Mouse (Mus musculus) hindbrain, embryonic 14.5 days (tissue): Measurements from ENCODE around the gene Icmt. TPM values are rescaled to one million over a fixed set of nuclear protein-coding genes. Genes with fewer than 3 reads are reported as not detected.

Experiments used
- ATAC-seq: fragments of 200-750 bp; cut with Nextera tagmentation; 2 replicates; pipeline ENCODE4 v1.8.0; 2017; ENCODE audit warnings: moderate number of reproducible peaks, mild to moderate bottlenecking, moderate TSS enrichment, moderate library complexity; ENCODE audit not compliant: low FRiP score
- DNase-seq: peaks from one replicate; pipeline ENCODE4 v3.0.0-alpha.2; 2015; ENCODE audit warnings: low spot score
- H3K27ac ChIP-seq: fragments of 300-500 bp; sonication (generic); 2 replicates; pipeline ENCODE4 v1.5.1; 2014; ENCODE audit warnings: mild to moderate bottlenecking, moderate library complexity
- H3K27me3 ChIP-seq: fragments of 300-500 bp; sonication (generic); 2 replicates; pipeline ENCODE4 v1.6.1; 2014; ENCODE audit warnings: mild to moderate bottlenecking, low read length, mixed read lengths; ENCODE audit not compliant: control insufficient read depth, insufficient read depth
- H3K36me3 ChIP-seq: fragments of 300-500 bp; sonication (generic); replicated peaks from 2 replicates; pipeline ENCODE4 v1.6.1; 2014; ENCODE audit not compliant: control insufficient read depth, insufficient read depth
- H3K4me1 ChIP-seq: fragments of 300-500 bp; sonication (generic); replicated peaks from 2 replicates; pipeline ENCODE4 v1.6.1; 2014; ENCODE audit warnings: antibody characterized with exemption, low read length, mixed read lengths; ENCODE audit not compliant: control insufficient read depth, insufficient read depth
- H3K4me2 ChIP-seq: fragments of 300-500 bp; sonication (generic); replicated peaks from 2 replicates; pipeline ENCODE4 v1.6.1; 2014; ENCODE audit warnings: mild to moderate bottlenecking, moderate library complexity
- H3K4me3 ChIP-seq: fragments of 300-500 bp; sonication (generic); replicated peaks from 2 replicates; pipeline ENCODE4 v1.5.1; 2014; ENCODE audit warnings: mild to moderate bottlenecking, low read length
- H3K9ac ChIP-seq: fragments of 300-500 bp; sonication (generic); 2 replicates; pipeline ENCODE4 v1.6.1; 2014
- H3K9me3 ChIP-seq: fragments of 300-500 bp; sonication (generic); 2 replicates; pipeline ENCODE4 v1.6.1; 2016; ENCODE audit warnings: low read length; ENCODE audit not compliant: control insufficient read depth
- WGBS: fragments of 180-500 bp; shearing (Covaris S2); extraction: QIAGEN DNeasy Blood & Tissue Kit; methylation state at CpG from one replicate; pipeline ENCODE4 v1.1.7; 2014; 5-methylcytosine and 5-hydroxymethylcytosine counted together
- polyA plus RNA-seq: library from polyadenylated mRNA; unstranded; fragments of >200 nt; fragmentation: Nextera tagmentation; extraction: Ambion mirVana; gene quantifications from 2 replicates; pipeline ENCODE4 v1.2.1, GENCODE M21; 2014

Gene Icmt
- polyA plus RNA-seq, 1 experiment from 2014 or later, result 20.6 TPM

GRCm38 (mm10) chr4:152283186-152283950 lies 13.7 kb upstream of the Icmt start:
- peak overlapping the region; percentile 12; the same call in 1 of the 2 replicates for H3K9ac ChIP-seq
- H3K27me3 ChIP-seq, result peaks cover 99% of the 10 kb centered on the region
- peaks cover 18% of the 10 kb centered on the region for H3K4me1 ChIP-seq
- DNase-seq (peak; percentile 80), ATAC-seq (peak; percentile 79)
- peaks cover 15% of the 10 kb centered on the region; the same call in 1 of the 2 replicates for H3K36me3 ChIP-seq
- 6% methylated on average over 62 of the region's 70 CpGs for WGBS
- H3K4me2 ChIP-seq, result peak overlapping the region; percentile 52
- peak overlapping the region; percentile 31 for H3K4me3 ChIP-seq
- H3K27ac ChIP-seq, result no peak overlapping the region
- H3K9me3 ChIP-seq, result no peaks in the 10 kb centered on the region

GRCm38 (mm10) chr4:152285505-152285904 lies 11.5 kb upstream of the Icmt start:
- Histone ChIP-seq H3K27me3 (peaks cover 95% of the 10 kb centered on the region), H3K4me3 (no peak overlapping the region), H3K27ac (no peak overlapping the region), H3K4me2 (no peak overlapping the region), H3K36me3 (peaks cover 4% of the 10 kb centered on the region; the same call in 1 of the 2 replicates), H3K9ac (no peak overlapping the region), H3K4me1 (peaks cover 26% of the 10 kb centered on the region), H3K9me3 (no peaks in the 10 kb centered on the region)
- ATAC-seq, result no peak
- 2% methylated on average over 10 of the region's 10 CpGs for WGBS
- DNase-seq, result peak; percentile 78

GRCm38 (mm10) chr4:152286183-152286582 lies 10.8 kb upstream of the Icmt start:
- Histone ChIP-seq H3K27me3 (peaks cover 95% of the 10 kb centered on the region), H3K36me3 (no peaks in the 10 kb centered on the region), H3K4me2 (peak overlapping the region; percentile 70), H3K4me3 (peak overlapping the region; percentile 35), H3K9ac (peak overlapping the region; percentile 62), H3K4me1 (peaks cover 33% of the 10 kb centered on the region), H3K27ac (no peak overlapping the region), H3K9me3 (no peaks in the 10 kb centered on the region)
- ATAC-seq, result peak; percentile 17; the same call in 1 of the 2 replicates
- no peak for DNase-seq
- under 1% methylated on average over 30 of the region's 32 CpGs for WGBS

GRCm38 (mm10) chr4:152286887-152287286 lies 10.1 kb upstream of the Icmt start:
- Histone ChIP-seq H3K9ac (peak overlapping the region; percentile 62; the same call in 1 of the 2 replicates), H3K27ac (no peak overlapping the region), H3K27me3 (peaks cover 95% of the 10 kb centered on the region), H3K9me3 (no peaks in the 10 kb centered on the region), H3K4me2 (peak overlapping the region; percentile 70), H3K36me3 (no peaks in the 10 kb centered on the region), H3K4me1 (peaks cover 38% of the 10 kb centered on the region), H3K4me3 (peak overlapping the region; percentile 35)
- no peak for DNase-seq
- ATAC-seq, result no peak
- 2% methylated on average over 26 of the region's 26 CpGs for WGBS

GRCm38 (mm10) chr4:152287317-152288120 lies 9.5 kb upstream of the Icmt start:
- Histone ChIP-seq H3K36me3 (no peaks in the 10 kb centered on the region), H3K27me3 (peaks cover 95% of the 10 kb centered on the region), H3K4me2 (peak overlapping the region; percentile 70), H3K9ac (0 out of 2 replicates have a peak overlapping the region, but pooled peaks have one; percentile 62), H3K27ac (no peak overlapping the region), H3K4me1 (peaks cover 42% of the 10 kb centered on the region), H3K9me3 (no peaks in the 10 kb centered on the region), H3K4me3 (peak overlapping the region; percentile 35; the same call in 1 of the 2 replicates)
- DNase-seq (no peak), ATAC-seq (no peak)
- 5% methylated on average over 19 of the region's 19 CpGs for WGBS

- WGBS, result 28% methylated on average over 18 of the region's 18 CpGs
- ATAC-seq (no peak), DNase-seq (no peak)
- H3K27ac ChIP-seq, result no peak overlapping the region
- H3K27me3 ChIP-seq, result peaks cover 95% of the 10 kb centered on the region
- H3K4me1 ChIP-seq, result peaks cover 46% of the 10 kb centered on the region
- H3K9ac ChIP-seq, result no peak overlapping the region
- no peaks in the 10 kb centered on the region for H3K9me3 ChIP-seq
- H3K36me3 ChIP-seq, result no peaks in the 10 kb centered on the region
- no peak overlapping the region for H3K4me2 ChIP-seq
- no peak overlapping the region for H3K4me3 ChIP-seq
Measured at GRCm38 (mm10) chr4:152288398-152288945, 8.6 kb upstream of the Icmt start.

- WGBS, result under 1% methylated on average over 39 of the region's 39 CpGs
- H3K4me1 ChIP-seq, result peaks cover 45% of the 10 kb centered on the region
- H3K9ac ChIP-seq, result peak overlapping the region; percentile 53
- no peak overlapping the region for H3K27ac ChIP-seq
- H3K4me3 ChIP-seq, result peak overlapping the region; percentile 16
- no peaks in the 10 kb centered on the region for H3K36me3 ChIP-seq
- peak; percentile 36; the same call in 1 of the 2 replicates for ATAC-seq
- peak overlapping the region; percentile 59 for H3K4me2 ChIP-seq
- H3K9me3 ChIP-seq, result no peaks in the 10 kb centered on the region
- no peak for DNase-seq
- H3K27me3 ChIP-seq, result peaks cover 95% of the 10 kb centered on the region
Measured at GRCm38 (mm10) chr4:152290385-152290784, 6.6 kb upstream of the Icmt start.

GRCm38 (mm10) chr4:152290991-152291390 lies 6.0 kb upstream of the Icmt start:
- Histone ChIP-seq H3K27ac (no peak overlapping the region), H3K9me3 (no peaks in the 10 kb centered on the region), H3K4me2 (peak overlapping the region; percentile 59), H3K27me3 (peaks cover 95% of the 10 kb centered on the region), H3K9ac (peak overlapping the region; percentile 53; the same call in 1 of the 2 replicates), H3K4me3 (peak overlapping the region; percentile 16; the same call in 1 of the 2 replicates), H3K36me3 (no peaks in the 10 kb centered on the region), H3K4me1 (peaks cover 44% of the 10 kb centered on the region)
- ATAC-seq, result no peak
- 6% methylated on average over 11 of the region's 11 CpGs for WGBS
- DNase-seq, result no peak

- no peaks in the 10 kb centered on the region for H3K9me3 ChIP-seq
- peak within 1 kb of the TSS; percentile 53 for H3K9ac ChIP-seq
- DNase-seq (no peak), ATAC-seq (no peak)
- no peaks in the 10 kb centered on the region for H3K36me3 ChIP-seq
- peak within 1 kb of the TSS; percentile 16 for H3K4me3 ChIP-seq
- H3K4me1 ChIP-seq, result peaks cover 40% of the 10 kb centered on the region
- 12% methylated on average over 6 of the region's 6 CpGs for WGBS
- H3K27me3 ChIP-seq, result peaks cover 90% of the 10 kb centered on the region
- H3K4me2 ChIP-seq, result peak within 1 kb of the TSS; percentile 59
- H3K27ac ChIP-seq, result no peak within 1 kb of the TSS
Measured at GRCm38 (mm10) chr4:152291562-152291961, 5.5 kb upstream of the Icmt start, which contains the start of gene Hes3. Hes3 (minus strand) TSS chr4:152291662.
